In genomic region chr5:13428702-13429101, GRCm38 (mm10) we compare ENCODE assay signal across 15 mouse cellular contexts.
DNase-seq lines count a peak whose midpoint lies in the region; ATAC-seq and TF ChIP-seq lines count a peak whose summit lies in the region.
"Had no signal": no experiment of that assay in that cellular context is flagged by ENCODE, and none has a peak within 500 bp of the region (broad histone marks: within the 10 kb centered on the region; RNA-seq: fewer than 3 reads in every experiment).

No protein-coding gene starts in this region.

- no peak for TF ChIP-seq CTCF in lung, postnatal 0 days (IDR thresholded peaks at IDR 0.05)

- DNase-seq in cerebellum, adult 9-10 months, result peak; percentile 25
- no peak for DNase-seq in cerebellum, adult 8-10 months
- no peak for DNase-seq in hindbrain, embryonic 11.5 days (ENCODE audit: low spot score)
- peak; percentile 44 for DNase-seq in lung, postnatal 0 days (ENCODE audit: low spot score)
- DNase-seq in lung, postnatal 14 days, result no peak
- peak; percentile 27 for DNase-seq in fibroblast of lung, adult 2 months (ENCODE audit: low read depth)
- DNase-seq in adrenal gland, postnatal 4 days (ENCODE audit: low spot score in 2 of 2), result no peak
- DNase-seq: heart, adult 2 months had no signal

- H3K4me2 ChIP-seq in hindbrain, embryonic 16.5 days (ENCODE audit: low read length), result no peak overlapping the region
- H3K4me2 ChIP-seq in hindbrain, embryonic 11.5 days (replicated peaks; ENCODE audit: low read depth, low read length), result no peak overlapping the region
- H3K4me2 ChIP-seq in lung, postnatal 0 days (replicated peaks; ENCODE audit: low read depth, low read length), result no peak overlapping the region
- H3K4me2 ChIP-seq: liver, embryonic 15.5 days; stomach, embryonic 15.5 days had no signal

- ATAC-seq in hindbrain, embryonic 16.5 days, result peak; percentile 45; the same call in 1 of the 2 replicates
- ATAC-seq in hindbrain, embryonic 11.5 days (ENCODE audit: low FRiP score), result no peak
- ATAC-seq in lung, postnatal 0 days, result no peak
- ATAC-seq: intestine, embryonic 16.5 days had no signal

- H3K9me3 ChIP-seq in hindbrain, embryonic 16.5 days (ENCODE audit: control insufficient read depth, low read length), result no peaks in the 10 kb centered on the region
- no peaks in the 10 kb centered on the region for H3K9me3 ChIP-seq in hindbrain, embryonic 11.5 days (ENCODE audit: control insufficient read depth, low read length)
- no peaks in the 10 kb centered on the region for H3K9me3 ChIP-seq in lung, postnatal 0 days (ENCODE audit: low read length)
- H3K9me3 ChIP-seq: hindbrain, embryonic 10.5 days; liver, embryonic 15.5 days; midbrain, embryonic 10.5 days; stomach, embryonic 15.5 days had no signal

- no peaks in the 10 kb centered on the region for H3K4me1 ChIP-seq in hindbrain, embryonic 16.5 days (ENCODE audit: control insufficient read depth, insufficient read depth, low read depth, low read length)
- no peaks in the 10 kb centered on the region for H3K4me1 ChIP-seq in hindbrain, embryonic 11.5 days (replicated peaks; ENCODE audit: control insufficient read depth, insufficient read depth, low read length)
- no peaks in the 10 kb centered on the region for H3K4me1 ChIP-seq in lung, postnatal 0 days (ENCODE audit: insufficient read depth, low read depth, low read length)
- H3K4me1 ChIP-seq: hindbrain, embryonic 10.5 days; liver, embryonic 15.5 days; midbrain, embryonic 10.5 days; stomach, embryonic 15.5 days had no signal

- WGBS in hindbrain, embryonic 16.5 days, result 32% methylated on average over 1 of the region's 1 CpGs
- WGBS in hindbrain, embryonic 11.5 days, result 75% methylated on average over 1 of the region's 1 CpGs
- WGBS in lung, postnatal 0 days, result 27% methylated on average over 1 of the region's 1 CpGs

- no peak overlapping the region for H3K4me3 ChIP-seq in hindbrain, embryonic 16.5 days (ENCODE audit: low read length)
- H3K4me3 ChIP-seq in hindbrain, embryonic 11.5 days (ENCODE audit: low read depth, low read length), result no peak overlapping the region
- no peak overlapping the region for H3K4me3 ChIP-seq in lung, postnatal 0 days (ENCODE audit: low read depth, low read length)
- H3K4me3 ChIP-seq: heart, adult 2 months; hindbrain, embryonic 10.5 days; layer of hippocampus, adult 2 months; liver, embryonic 15.5 days; midbrain, embryonic 10.5 days; stomach, embryonic 15.5 days had no signal

- no peak overlapping the region for H3K27ac ChIP-seq in hindbrain, embryonic 16.5 days (ENCODE audit: low read depth, low read length)
- no peak overlapping the region for H3K27ac ChIP-seq in hindbrain, embryonic 11.5 days (ENCODE audit: low read depth, low read length)
- H3K27ac ChIP-seq in lung, postnatal 0 days (ENCODE audit: low read length), result no peak overlapping the region
- H3K27ac ChIP-seq: heart, adult 2 months; hindbrain, embryonic 10.5 days; layer of hippocampus, adult 2 months; liver, embryonic 15.5 days; midbrain, embryonic 10.5 days; stomach, embryonic 15.5 days had no signal

- no peak for TF ChIP-seq EP300 in lung, postnatal 0 days (IDR thresholded peaks at IDR 0.05)

- no peaks in the 10 kb centered on the region for H3K27me3 ChIP-seq in hindbrain, embryonic 16.5 days (replicated peaks; ENCODE audit: control insufficient read depth, insufficient read depth, low read length)
- H3K27me3 ChIP-seq in hindbrain, embryonic 11.5 days (ENCODE audit: control insufficient read depth, insufficient read depth, low read length), result no peaks in the 10 kb centered on the region
- no peaks in the 10 kb centered on the region for H3K27me3 ChIP-seq in lung, postnatal 0 days (replicated peaks; ENCODE audit: insufficient read depth, low read length)
- H3K27me3 ChIP-seq: liver, embryonic 15.5 days; stomach, embryonic 15.5 days had no signal

- no peak overlapping the region for H3K9ac ChIP-seq in hindbrain, embryonic 16.5 days (ENCODE audit: low read depth, low read length)
- H3K9ac ChIP-seq in hindbrain, embryonic 11.5 days (ENCODE audit: low read depth, low read length), result no peak overlapping the region
- H3K9ac ChIP-seq in lung, postnatal 0 days (replicated peaks; ENCODE audit: low read depth), result no peak overlapping the region
- H3K9ac ChIP-seq: liver, embryonic 15.5 days; stomach, embryonic 15.5 days had no signal

- H3K36me3 ChIP-seq in hindbrain, embryonic 16.5 days (ENCODE audit: control insufficient read depth, insufficient read depth, low read length), result no peaks in the 10 kb centered on the region
- no peaks in the 10 kb centered on the region for H3K36me3 ChIP-seq in hindbrain, embryonic 11.5 days (ENCODE audit: control insufficient read depth, insufficient read depth, low read length)
- H3K36me3 ChIP-seq in lung, postnatal 0 days (ENCODE audit: insufficient read depth, low read length), result no peaks in the 10 kb centered on the region
- H3K36me3 ChIP-seq: hindbrain, embryonic 10.5 days; liver, embryonic 15.5 days; midbrain, embryonic 10.5 days; stomach, embryonic 15.5 days had no signal

Comparison
In these comparisons a context has a peak if more than half of its experiments do, and no peak if none do; other contexts are left out.
1. DNase-seq: peak in cerebellum, adult 9-10 months (single experiment), lung, postnatal 0 days (single experiment) and fibroblast of lung, adult 2 months (single experiment); none in cerebellum, adult 8-10 months (single experiment), hindbrain, embryonic 11.5 days (single experiment), lung, postnatal 14 days (single experiment) and adrenal gland, postnatal 4 days (0 of 2).